Mouse (Mus musculus) testis, adult 2 months (tissue): ENCODE measurements around the gene Sbno2.

Experiments used
- CTCF ChIP-seq: fragments of 200-500 bp; IDR thresholded peaks from 2 replicates; pipeline ENCODE4 v1.5.1; 2012; ENCODE audit warnings: low read depth, mild to moderate bottlenecking, inconsistent platforms, low read length, moderate library complexity; ENCODE audit not compliant: control insufficient read depth, insufficient read depth, insufficient replicate concordance
- POLR2A ChIP-seq: fragments of 200-500 bp; IDR thresholded peaks from 2 replicates; pipeline ENCODE4 v1.6.1; 2012; ENCODE audit warnings: low read depth, mild to moderate bottlenecking, inconsistent platforms, low read length, moderate library complexity; ENCODE audit not compliant: control insufficient read depth

DNA sequence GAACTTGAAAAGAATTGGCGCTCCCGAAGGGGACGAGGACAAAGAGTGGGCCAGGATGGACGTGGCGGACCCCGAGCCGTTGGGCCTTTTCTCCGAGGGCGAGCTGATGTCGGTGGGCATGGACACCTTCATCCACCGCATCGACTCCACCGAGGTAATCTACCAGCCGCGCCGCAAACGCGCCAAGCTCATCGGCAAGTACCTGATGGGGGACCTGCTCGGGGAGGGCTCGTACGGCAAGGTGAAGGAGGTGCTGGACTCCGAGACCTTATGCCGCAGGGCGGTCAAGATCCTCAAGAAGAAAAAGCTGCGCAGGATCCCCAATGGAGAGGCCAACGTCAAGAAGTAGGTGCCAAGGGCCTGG lies 11.2 kb upstream of the Sbno2 start:
- no peak for TF ChIP-seq POLR2A
- TF ChIP-seq CTCF, result no peak; the same call in 1 of the 2 replicates
